Mouse (Mus musculus) C2C12 (cell line): ENCODE data around the gene Mgat4a. TPM values are rescaled to one million over a fixed set of nuclear protein-coding genes. Genes with fewer than 3 reads are reported as not detected.

Experiments used
- H3K27me3 ChIP-seq: one replicate; pipeline ENCODE4 v1.6.1; 2011; ENCODE audit not compliant: control insufficient read depth, insufficient read depth, insufficient read length
- H3K36me3 ChIP-seq: one replicate; pipeline ENCODE4 v1.6.1; 2011; ENCODE audit not compliant: control insufficient read depth, insufficient read depth
- H3K4me3 ChIP-seq: one replicate; pipeline ENCODE4 v1.5.1; 2011; ENCODE audit warnings: mild to moderate bottlenecking, control low read depth; ENCODE audit not compliant: poor library complexity, insufficient read depth, severe bottlenecking
- H3K79me2 ChIP-seq: one replicate; pipeline ENCODE4 v1.6.1; 2011; ENCODE audit not compliant: control insufficient read depth, insufficient read depth
- H3K79me3 ChIP-seq: one replicate; pipeline ENCODE4 v1.6.1; 2011; ENCODE audit warnings: low read depth, control low read depth
- H3ac ChIP-seq: one replicate; pipeline ENCODE3; 2011; ENCODE audit warnings: low read depth; ENCODE audit not compliant: control insufficient read depth, insufficient read length
- CEBPB ChIP-seq: IDR thresholded peaks from one replicate; pipeline ENCODE4 v1.6.1; 2011; ENCODE audit warnings: low read depth, mild to moderate bottlenecking, control low read depth, moderate library complexity
- CTCF ChIP-seq: IDR thresholded peaks from one replicate; pipeline ENCODE4 v1.5.1; 2011; ENCODE audit not compliant: control insufficient read depth, insufficient read depth, insufficient read length
- FOSL1 ChIP-seq: IDR thresholded peaks from one replicate; pipeline ENCODE4 v1.8.0; 2011; ENCODE audit warnings: mild to moderate bottlenecking, low read length; ENCODE audit not compliant: poor library complexity, insufficient read depth, severe bottlenecking
- MAX ChIP-seq: IDR thresholded peaks from one replicate; pipeline ENCODE4 v1.6.1; 2011; ENCODE audit warnings: mild to moderate bottlenecking, control low read depth
- MYOD1 ChIP-seq: IDR thresholded peaks from one replicate; pipeline ENCODE4 v1.6.1; 2011; ENCODE audit warnings: low read depth; ENCODE audit not compliant: control insufficient read depth, insufficient read length
- MYOG ChIP-seq: IDR thresholded peaks from one replicate; pipeline ENCODE4 v1.6.1; 2011; ENCODE audit not compliant: control insufficient read depth, insufficient read length; ENCODE audit errors: extremely low read depth
- USF1 ChIP-seq: IDR thresholded peaks from one replicate; pipeline ENCODE4 v1.6.1; 2011; ENCODE audit warnings: low read depth, mild to moderate bottlenecking, control low read depth, moderate library complexity
- polyA plus RNA-seq: library from polyadenylated mRNA; unstranded; fragments of >200 nt; fragmentation: generic; extraction: Trizol; gene quantifications from one replicate; pipeline ENCODE4 v1.2.1, GENCODE M21; 2012; ENCODE audit warnings: missing spikeins

Gene Mgat4a
- polyA plus RNA-seq, 1 experiment = 0.01 TPM

GRCm38 (mm10) chr1:37518124-37518720 is 22.6 kb downstream of the Mgat4a start:
- Histone ChIP-seq H3K79me2 (no peaks in the 10 kb centered on the region), H3ac (no peak overlapping the region), H3K36me3 (no peaks in the 10 kb centered on the region), H3K27me3 (no peaks in the 10 kb centered on the region), H3K79me3 (no peaks in the 10 kb centered on the region), H3K4me3 (no peak overlapping the region)
- no peak for TF ChIP-seq MAX
- TF ChIP-seq MYOD1 = no peak
- TF ChIP-seq CEBPB = no peak
- TF ChIP-seq FOSL1 = no peak
- TF ChIP-seq CTCF = no peak
- TF ChIP-seq USF1 = no peak
- no peak for TF ChIP-seq MYOG

- TF ChIP-seq CEBPB (no peak), MYOG (no peak)
- Histone ChIP-seq H3K79me2 (no peaks in the 10 kb centered on the region), H3K27me3 (no peaks in the 10 kb centered on the region), H3K79me3 (no peaks in the 10 kb centered on the region), H3ac (no peak overlapping the region), H3K36me3 (no peaks in the 10 kb centered on the region), H3K4me3 (no peak overlapping the region)
These were observed 27.8 kb downstream of the Mgat4a start for GRCm38 (mm10) chr1:37512961-37513431.

GRCm38 (mm10) chr1:37512109-37512640 is 28.6 kb downstream of the Mgat4a start:
- H3K4me3 ChIP-seq = no peak overlapping the region
- TF ChIP-seq USF1 (no peak), MYOG (no peak), MAX (no peak), CEBPB (no peak), CTCF (no peak), MYOD1 (no peak), FOSL1 (no peak)
- no peak overlapping the region for H3ac ChIP-seq
- no peaks in the 10 kb centered on the region for H3K79me3 ChIP-seq
- no peaks in the 10 kb centered on the region for H3K36me3 ChIP-seq
- no peaks in the 10 kb centered on the region for H3K79me2 ChIP-seq
- no peaks in the 10 kb centered on the region for H3K27me3 ChIP-seq

GRCm38 (mm10) chr1:37510193-37510592 is 30.6 kb downstream of the Mgat4a start:
- Histone ChIP-seq H3K4me3 (no peak overlapping the region), H3K36me3 (no peaks in the 10 kb centered on the region), H3K79me3 (no peaks in the 10 kb centered on the region), H3K79me2 (no peaks in the 10 kb centered on the region), H3K27me3 (no peaks in the 10 kb centered on the region), H3ac (no peak overlapping the region)
- TF ChIP-seq FOSL1 = no peak
- TF ChIP-seq MYOG = no peak
- TF ChIP-seq CEBPB = no peak
- no peak for TF ChIP-seq MYOD1
- no peak for TF ChIP-seq USF1
- no peak for TF ChIP-seq MAX
- TF ChIP-seq CTCF = no peak

- no peak overlapping the region for H3ac ChIP-seq
- no peaks in the 10 kb centered on the region for H3K36me3 ChIP-seq
- no peak overlapping the region for H3K4me3 ChIP-seq
- no peaks in the 10 kb centered on the region for H3K79me2 ChIP-seq
- no peaks in the 10 kb centered on the region for H3K79me3 ChIP-seq
- TF ChIP-seq CTCF = no peak
- no peak for TF ChIP-seq MYOD1
- TF ChIP-seq CEBPB = no peak
- no peak for TF ChIP-seq MAX
- TF ChIP-seq FOSL1 = no peak
- TF ChIP-seq USF1 = no peak
- TF ChIP-seq MYOG = no peak
- no peaks in the 10 kb centered on the region for H3K27me3 ChIP-seq
These were observed 31.4 kb downstream of the Mgat4a start for GRCm38 (mm10) chr1:37509437-37509836.

GRCm38 (mm10) chr1:37505348-37505730 is 35.5 kb downstream of the Mgat4a start:
- no peak for TF ChIP-seq FOSL1
- no peak for TF ChIP-seq MAX
- Histone ChIP-seq H3K79me3 (no peaks in the 10 kb centered on the region), H3K79me2 (no peaks in the 10 kb centered on the region)

More at GRCm38 (mm10) chr1:37505348-37505730, 35.5 kb downstream of the Mgat4a start:
- no peaks in the 10 kb centered on the region for H3K27me3 ChIP-seq
- H3K36me3 ChIP-seq = no peaks in the 10 kb centered on the region
- H3K4me3 ChIP-seq = no peak overlapping the region
- H3ac ChIP-seq = no peak overlapping the region
